Mouse (Mus musculus): ENCODE results near the gene Ror1. TPM values are rescaled to one million over a fixed set of nuclear protein-coding genes. Genes with fewer than 3 reads are reported as not detected.

Gene Ror1
- total RNA-seq, 2 experiments from 2014 or later, result 1.7 to 2.0 TPM

GRCm38 (mm10) chr4:100301423-100301822 is 205.8 kb downstream of the Ror1 start:
- no peak for DNase-seq (ENCODE audit: low spot score in 2 of 2)

- no peak for DNase-seq (ENCODE audit: low spot score in 2 of 2)
Observed at GRCm38 (mm10) chr4:100307365-100307764, 211.8 kb downstream of the Ror1 start.

- DNase-seq (ENCODE audit: low spot score in 2 of 2), result no peak
Observed at GRCm38 (mm10) chr4:100311775-100312537, 216.4 kb downstream of the Ror1 start.

GRCm38 (mm10) chr4:100315066-100315465 is 219.5 kb downstream of the Ror1 start:
- DNase-seq (ENCODE audit: low spot score in 2 of 2), result no peak

- no peak for DNase-seq (ENCODE audit: low spot score in 2 of 2)
Observed at GRCm38 (mm10) chr4:100321758-100322157, 226.2 kb downstream of the Ror1 start.

- no peak for DNase-seq (ENCODE audit: low spot score in 2 of 2)
Observed at GRCm38 (mm10) chr4:100324719-100325515, 229.3 kb downstream of the Ror1 start.

GRCm38 (mm10) chr4:100328361-100328970 is 232.9 kb downstream of the Ror1 start:
- DNase-seq (ENCODE audit: low spot score in 2 of 2), result no peak

- DNase-seq (ENCODE audit: low spot score in 2 of 2), result no peak
Observed at GRCm38 (mm10) chr4:100335168-100335567, 239.6 kb downstream of the Ror1 start.

- DNase-seq (ENCODE audit: low spot score in 2 of 2), result no peak
Observed at GRCm38 (mm10) chr4:100347791-100348190, 252.2 kb downstream of the Ror1 start.

GRCm38 (mm10) chr4:100350106-100350795 is 254.7 kb downstream of the Ror1 start:
- no peak for DNase-seq (ENCODE audit: low spot score in 2 of 2)

- DNase-seq (ENCODE audit: low spot score in 2 of 2), result no peak
Observed at GRCm38 (mm10) chr4:100351797-100352290, 256.3 kb downstream of the Ror1 start.

- DNase-seq (ENCODE audit: low spot score in 2 of 2), result peak; percentile 16 to 41
Observed at GRCm38 (mm10) chr4:100355566-100355965, 260.0 kb downstream of the Ror1 start.

- DNase-seq (ENCODE audit: low spot score in 2 of 2), result no peak
Observed at GRCm38 (mm10) chr4:100357881-100358589, 262.4 kb downstream of the Ror1 start.

- no peak for DNase-seq (ENCODE audit: low spot score in 2 of 2)
Observed at GRCm38 (mm10) chr4:100363666-100364065, 268.1 kb downstream of the Ror1 start.

GRCm38 (mm10) chr4:100368691-100369090 is 273.1 kb downstream of the Ror1 start:
- DNase-seq (ENCODE audit: low spot score in 2 of 2), result no peak

GRCm38 (mm10) chr4:100369541-100370174 is 274.1 kb downstream of the Ror1 start:
- DNase-seq (ENCODE audit: low spot score in 2 of 2), result no peak

GRCm38 (mm10) chr4:100372806-100373205 is 277.2 kb downstream of the Ror1 start:
- no peak for DNase-seq (ENCODE audit: low spot score in 2 of 2)

GRCm38 (mm10) chr4:100373780-100374179 is 278.2 kb downstream of the Ror1 start:
- no peak for DNase-seq (ENCODE audit: low spot score in 2 of 2)

- DNase-seq (ENCODE audit: low spot score in 2 of 2), result no peak
Observed at GRCm38 (mm10) chr4:100375286-100375685, 279.7 kb downstream of the Ror1 start.

GRCm38 (mm10) chr4:100376163-100376562 is 280.6 kb downstream of the Ror1 start:
- DNase-seq (ENCODE audit: low spot score in 2 of 2), result no peak

Measured in layer of hippocampus, postnatal 10 days (tissue).